16 mouse cellular contexts compared by ENCODE assay signal in genomic region chr11:21041201-21041600, GRCm38 (mm10). TPM values are rescaled to one million over a fixed set of nuclear protein-coding genes. Genes with fewer than 3 reads are reported as not detected.
DNase-seq lines count a peak whose midpoint lies in the region.
"Had no signal": no experiment of that assay in that cellular context is flagged by ENCODE, and none has a peak within 500 bp of the region (broad histone marks: within the 10 kb centered on the region; RNA-seq: fewer than 3 reads in every experiment).

No protein-coding gene starts in this region.

- no peaks in the 10 kb centered on the region for H3K27me3 ChIP-seq in heart, embryonic 10.5 days (ENCODE audit: insufficient read depth, poor library complexity, severe bottlenecking)
- H3K27me3 ChIP-seq: embryonic facial prominence, embryonic 12.5 days; forebrain, embryonic 15.5 days had no signal

- WGBS in heart, embryonic 10.5 days, result 83% methylated on average over 5 of the region's 5 CpGs

- H3K36me3 ChIP-seq in heart, embryonic 10.5 days, result no peaks in the 10 kb centered on the region
- H3K36me3 ChIP-seq: embryonic facial prominence, embryonic 10.5 days; embryonic facial prominence, embryonic 12.5 days; forebrain, embryonic 15.5 days had no signal

- H3K27ac ChIP-seq in heart, embryonic 10.5 days, result no peak overlapping the region
- H3K27ac ChIP-seq: embryonic facial prominence, embryonic 10.5 days; embryonic facial prominence, embryonic 12.5 days; forebrain, embryonic 13.5 days; forebrain, embryonic 15.5 days had no signal

- intact Hi-C loops in heart, postnatal 14 days (cut with DNase I), result no loop called here
- intact Hi-C loops in left cerebral cortex, postnatal 25 days (cut with DNase I), result no loop called here

- H3K4me3 ChIP-seq in heart, embryonic 10.5 days, result no peak overlapping the region
- H3K4me3 ChIP-seq: embryonic facial prominence, embryonic 10.5 days; embryonic facial prominence, embryonic 12.5 days; forebrain, embryonic 13.5 days; forebrain, embryonic 15.5 days had no signal

- peak; percentile 17 to 24 for DNase-seq in cerebellum, adult 18-20 months
- no peak for DNase-seq in cerebellum, postnatal 36 days
- peak; percentile 44 for DNase-seq in cerebellum, adult 9-10 months
- no peak for DNase-seq in cerebellum, adult 9-11 months
- DNase-seq in heart, embryonic 10.5 days (ENCODE audit: low spot score), result peak; percentile 59
- DNase-seq in heart, postnatal 14 days, result no peak
- DNase-seq in brain, adult 2 months (ENCODE audit: low read depth, low spot score), result peak; percentile 35
- no peak for DNase-seq in left cerebral cortex, postnatal 25 days (ENCODE audit: low spot score in 2 of 2)
- DNase-seq: adrenal gland, adult 2 months; adrenal gland, postnatal 10 days; adrenal gland, postnatal 25 days; forebrain, postnatal 0 days had no signal

- peaks cover 10% of the 10 kb centered on the region; the same call in 1 of the 2 replicates for H3K4me1 ChIP-seq in heart, embryonic 10.5 days
- H3K4me1 ChIP-seq: embryonic facial prominence, embryonic 10.5 days; embryonic facial prominence, embryonic 12.5 days had no signal

- no peaks in the 10 kb centered on the region for H3K9me3 ChIP-seq in heart, embryonic 10.5 days
- H3K9me3 ChIP-seq: embryonic facial prominence, embryonic 10.5 days; embryonic facial prominence, embryonic 12.5 days; forebrain, embryonic 13.5 days; forebrain, embryonic 15.5 days had no signal

RNA-seq across cellular contexts. Expression of gene Peli1, which starts 49.9 kb away (rescaled TPM):
- 26.9 and 41.5 TPM in 2 replicates for polyA plus RNA-seq in heart, embryonic 10.5 days (2016; fragmentation: Nextera tagmentation; extraction: Ambion mirVana)
- total RNA-seq in heart, postnatal 14 days (2021), result 10 to 100 TPM; 20.1 to 20.7 TPM
- 10 to 100 TPM; 44.9 to 45.0 TPM for total RNA-seq in left cerebral cortex, postnatal 25 days (2021)

Comparison
In these comparisons a context has a peak if more than half of its experiments do, and no peak if none do; other contexts are left out.
1. DNase-seq: peak in cerebellum, adult 18-20 months (2 of 2), cerebellum, adult 9-10 months (single experiment), heart, embryonic 10.5 days (single experiment) and brain, adult 2 months (single experiment); none in cerebellum, postnatal 36 days (0 of 2), cerebellum, adult 9-11 months (single experiment), heart, postnatal 14 days (0 of 2) and left cerebral cortex, postnatal 25 days (0 of 2).